Mouse (Mus musculus) hindlimb bud, embryonic 11.5 days (tissue): ENCODE results near the gene Churc1.

Experiments used
- DNase-seq: peaks from one replicate; pipeline ENCODE4 v3.0.0-alpha.2; 2012; ENCODE audit warnings: low read depth, low spot score; ENCODE audit errors: extremely low spot score

Churc1 gene

DNA sequence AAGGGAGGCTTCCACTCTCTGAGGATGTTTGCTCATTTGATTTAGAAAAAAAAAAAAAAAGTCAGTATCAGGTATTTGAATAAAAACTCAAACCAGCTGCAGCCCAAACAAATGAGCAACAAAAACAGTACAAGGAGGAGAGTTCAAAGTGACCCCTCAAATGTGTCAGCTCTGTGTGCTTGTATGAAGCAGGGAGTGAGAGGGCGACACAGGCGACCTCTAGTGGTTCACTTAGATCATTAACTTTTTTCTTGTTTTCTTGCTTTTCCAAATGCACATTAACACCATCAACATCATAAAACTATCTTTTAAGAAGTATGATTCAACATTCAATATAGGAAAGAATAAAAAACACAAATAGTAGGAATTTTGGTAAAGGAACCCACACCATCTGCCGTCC lies 67.4 kb downstream of the Churc1 start:
- no peak for DNase-seq
